Mouse (Mus musculus): ENCODE measurements around the gene Tank.

The Tank gene

DNA sequence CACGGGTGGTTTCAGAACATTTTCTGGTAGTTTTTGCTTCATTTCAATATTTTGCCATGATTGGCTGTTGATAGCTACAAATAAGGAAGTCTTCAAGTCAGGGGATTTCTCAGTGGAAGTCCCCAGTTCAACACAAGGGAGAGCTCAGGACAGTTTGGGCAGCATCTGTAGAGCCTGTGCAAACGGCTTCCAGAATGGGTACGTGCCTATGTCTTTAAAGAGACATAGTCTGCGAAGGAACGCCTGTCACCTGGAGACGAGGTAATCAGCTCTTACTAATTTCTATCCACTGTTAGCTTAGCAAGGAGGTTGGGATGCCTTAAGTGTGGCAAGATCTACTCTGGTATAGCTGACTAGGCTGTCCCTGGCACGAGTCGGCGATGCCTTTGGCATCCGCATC is at the start of gene Tank:
TSS of gene Tank (plus strand) at position 153 of the 400 bp plus-strand sequence.
- ATAC-seq (ENCODE audit: insufficient number of reproducible peaks, low FRiP score, low TSS enrichment), result no peak

DNA sequence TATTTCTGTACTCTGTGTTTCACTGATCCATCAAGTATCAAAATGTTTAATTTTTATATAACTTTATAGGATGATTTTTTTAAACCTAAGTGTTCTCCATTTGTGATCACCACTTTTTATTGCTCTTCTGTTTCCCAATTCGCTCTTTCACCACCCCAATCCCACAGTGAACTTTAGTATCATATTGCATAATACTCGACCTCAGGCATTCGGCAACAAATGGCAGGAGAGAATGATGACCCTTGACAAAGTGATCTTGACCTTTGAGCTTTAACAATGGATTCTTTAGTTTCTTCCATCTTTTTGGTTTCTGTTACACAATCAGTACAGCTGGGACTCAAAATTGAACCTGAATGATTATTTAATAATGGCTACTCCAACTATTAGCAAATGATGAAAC is 46.1 kb upstream of the Tank start:
- ATAC-seq (ENCODE audit: insufficient number of reproducible peaks, low FRiP score, low TSS enrichment), result no peak

DNA sequence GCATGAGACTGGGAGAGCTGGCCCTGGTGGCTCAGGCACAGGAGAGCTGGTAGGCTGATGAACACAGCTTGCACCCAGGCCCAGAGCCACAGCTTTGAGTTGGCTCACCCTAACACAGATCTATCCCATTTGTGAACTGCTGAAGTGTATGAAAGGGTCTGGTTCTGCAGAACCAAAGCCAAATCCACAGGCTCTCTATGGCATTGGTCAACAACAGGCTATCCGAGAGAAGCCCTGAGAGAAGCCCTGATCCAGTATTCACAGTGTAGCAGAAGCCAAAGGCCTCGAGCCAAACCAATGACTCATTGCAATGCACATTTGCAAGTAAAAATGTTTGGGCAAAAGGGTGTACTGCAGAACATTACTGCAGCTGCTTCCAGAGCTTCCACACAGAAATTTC is 45.3 kb upstream of the Tank start:
- ATAC-seq (ENCODE audit: insufficient number of reproducible peaks, low FRiP score, low TSS enrichment), result peak; percentile 84

DNA sequence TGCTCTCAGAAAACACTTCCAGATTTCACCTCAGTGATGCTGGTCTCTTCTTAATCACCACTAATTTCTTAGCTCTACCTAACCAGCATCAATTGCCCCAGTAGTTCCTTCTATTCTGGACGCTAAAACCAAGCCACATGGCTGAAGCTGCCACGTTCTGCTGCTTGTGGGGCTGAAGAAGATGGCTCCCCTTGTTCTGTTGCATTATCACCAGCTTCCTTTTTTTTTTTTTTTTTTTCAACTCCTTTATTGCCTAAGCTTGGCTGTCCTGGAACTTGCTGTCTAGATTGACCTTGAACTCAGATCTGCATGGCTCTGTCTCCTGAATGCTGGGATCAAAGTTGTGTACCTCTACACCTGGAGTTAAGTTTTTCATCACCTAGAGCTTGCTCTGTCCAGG is 41.5 kb upstream of the Tank start:
- ATAC-seq (ENCODE audit: insufficient number of reproducible peaks, low FRiP score, low TSS enrichment), result no peak

GRCm38 (mm10) chr2:61539378-61539777 is 39.0 kb upstream of the Tank start:
- no peak for ATAC-seq (ENCODE audit: insufficient number of reproducible peaks, low FRiP score, low TSS enrichment)

DNA sequence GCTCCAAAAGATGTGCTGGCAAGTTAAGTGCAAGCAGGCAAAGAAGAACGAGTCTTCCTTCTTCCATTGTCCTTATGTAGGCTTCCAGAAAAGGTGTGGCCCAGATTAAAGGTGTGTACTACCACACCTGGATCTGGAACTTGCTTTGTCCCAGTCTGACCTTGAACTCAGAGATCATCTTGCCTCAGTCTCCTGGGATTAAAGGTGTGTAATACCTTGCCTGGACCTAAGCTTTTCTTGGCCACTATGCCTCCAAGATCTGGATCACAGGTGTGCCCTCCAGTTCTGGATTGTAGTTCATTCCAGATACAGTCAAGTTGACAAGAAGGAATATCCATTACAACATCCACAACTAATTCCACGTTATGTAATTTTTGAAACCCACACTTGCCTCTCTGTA is 36.0 kb upstream of the Tank start:
- ATAC-seq (ENCODE audit: insufficient number of reproducible peaks, low FRiP score, low TSS enrichment), result no peak

DNA sequence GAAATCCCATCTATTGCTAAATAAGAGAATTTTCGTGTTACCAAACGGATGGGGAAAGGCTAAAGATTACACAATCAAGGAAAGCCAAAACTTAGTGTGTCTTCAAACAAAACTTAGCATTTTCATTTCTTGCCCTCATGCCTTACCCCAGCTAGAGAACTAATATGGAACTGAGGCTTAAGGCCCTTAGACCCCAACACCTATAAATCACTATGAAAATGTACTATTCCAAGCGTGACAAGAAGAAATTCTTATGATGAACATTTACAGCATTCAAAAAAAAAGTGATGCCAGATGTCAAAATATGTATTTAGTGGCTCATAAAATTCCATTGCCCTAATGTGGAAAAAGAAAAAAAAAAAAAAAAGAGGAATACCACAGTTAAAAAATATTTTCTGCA is 32.7 kb upstream of the Tank start:
- ATAC-seq (ENCODE audit: insufficient number of reproducible peaks, low FRiP score, low TSS enrichment), result no peak

DNA sequence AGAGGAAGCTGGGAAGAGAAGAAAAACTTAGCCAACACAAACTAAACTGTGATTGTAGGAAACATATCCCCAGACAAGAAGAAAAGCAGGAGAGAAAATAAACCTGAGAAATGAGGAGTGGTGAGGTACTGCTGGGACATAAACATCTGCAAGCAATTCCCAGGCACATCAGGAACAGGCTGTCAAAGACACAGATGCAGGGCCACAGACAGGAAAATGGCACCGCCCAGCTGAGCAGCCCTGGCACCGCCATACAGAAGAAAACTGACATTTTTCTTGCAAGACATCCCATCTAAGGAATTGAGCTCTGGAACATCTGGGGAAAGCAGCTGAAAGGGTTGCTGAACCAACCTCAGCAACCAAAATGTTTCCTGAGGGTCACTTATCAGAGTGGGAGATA is 30.4 kb upstream of the Tank start:
- ATAC-seq (ENCODE audit: insufficient number of reproducible peaks, low FRiP score, low TSS enrichment), result no peak

DNA sequence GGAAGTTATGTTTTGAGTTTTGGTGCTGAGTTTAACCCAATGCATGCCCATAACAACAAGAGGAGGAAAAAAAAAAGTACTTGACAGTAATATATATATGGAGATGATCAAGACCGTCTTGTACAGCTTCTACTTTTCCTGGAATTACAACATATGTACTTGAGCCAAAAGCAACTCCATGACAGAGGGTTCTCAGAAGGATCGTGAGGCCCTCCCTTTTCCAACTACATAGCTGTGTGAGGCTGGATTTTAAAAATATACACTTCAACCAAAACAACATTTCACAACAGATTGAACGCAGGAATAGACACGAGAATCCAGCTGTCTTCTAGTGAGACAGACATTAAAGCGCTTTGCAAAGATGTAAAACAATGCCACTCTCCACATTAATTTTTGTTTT is 26.7 kb upstream of the Tank start:
- no peak for ATAC-seq (ENCODE audit: insufficient number of reproducible peaks, low FRiP score, low TSS enrichment)

DNA sequence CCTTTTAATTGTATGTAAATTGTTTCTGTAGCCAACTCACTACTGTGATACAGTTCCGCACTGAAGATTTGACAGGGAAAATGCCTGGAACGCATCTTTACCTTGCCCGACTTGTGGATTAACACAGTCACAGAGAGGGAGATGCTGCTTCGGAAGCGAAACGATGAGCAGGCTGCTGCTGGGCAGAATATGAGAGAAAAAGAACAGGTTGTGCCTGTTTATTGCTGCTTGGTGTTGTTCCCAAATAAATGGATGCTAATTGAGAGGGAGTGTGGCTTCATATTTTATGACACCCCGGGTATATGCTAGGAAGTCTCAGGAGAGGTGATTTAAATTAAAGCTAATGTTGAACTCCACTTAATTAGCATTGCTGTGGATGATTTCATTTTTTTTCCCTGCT is 23.0 kb upstream of the Tank start:
- ATAC-seq (ENCODE audit: insufficient number of reproducible peaks, low FRiP score, low TSS enrichment), result no peak

GRCm38 (mm10) chr2:61555825-61556224 is 22.6 kb upstream of the Tank start:
- ATAC-seq (ENCODE audit: insufficient number of reproducible peaks, low FRiP score, low TSS enrichment), result no peak

- ATAC-seq (ENCODE audit: insufficient number of reproducible peaks, low FRiP score, low TSS enrichment), result no peak
Observed at GRCm38 (mm10) chr2:61556639-61557038, 21.7 kb upstream of the Tank start.

DNA sequence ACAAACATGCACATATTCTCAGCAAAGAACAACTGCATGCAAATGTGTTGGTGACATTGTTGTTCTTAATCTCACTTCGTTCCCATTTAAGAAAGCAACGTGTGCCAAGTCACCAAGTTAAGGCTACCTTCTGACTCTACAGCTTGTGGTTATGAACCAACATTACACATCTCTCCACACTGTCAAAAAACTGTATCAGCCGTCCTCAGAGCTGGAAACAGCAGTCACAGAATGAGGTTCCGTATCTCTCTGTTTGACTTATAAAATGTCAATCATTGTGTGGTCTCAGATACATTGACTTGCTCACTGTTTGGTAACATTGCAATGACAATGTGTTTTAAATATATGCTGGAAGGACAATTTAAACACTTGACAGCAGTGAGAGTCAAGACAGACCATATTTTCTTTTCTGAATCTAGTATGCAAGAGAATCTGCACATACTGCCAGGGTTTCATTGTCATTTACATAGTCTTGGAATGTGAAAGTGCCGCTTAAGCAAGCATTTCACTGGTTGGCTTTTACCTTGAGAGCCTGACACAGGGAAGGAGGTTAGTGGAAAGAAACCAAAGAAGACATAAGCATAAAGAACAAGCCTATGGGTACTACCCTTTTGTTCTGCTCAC is 20.4 kb upstream of the Tank start:
- no peak for ATAC-seq (ENCODE audit: insufficient number of reproducible peaks, low FRiP score, low TSS enrichment)

- no peak for ATAC-seq (ENCODE audit: insufficient number of reproducible peaks, low FRiP score, low TSS enrichment)
Observed at GRCm38 (mm10) chr2:61561058-61561457, 17.3 kb upstream of the Tank start.

DNA sequence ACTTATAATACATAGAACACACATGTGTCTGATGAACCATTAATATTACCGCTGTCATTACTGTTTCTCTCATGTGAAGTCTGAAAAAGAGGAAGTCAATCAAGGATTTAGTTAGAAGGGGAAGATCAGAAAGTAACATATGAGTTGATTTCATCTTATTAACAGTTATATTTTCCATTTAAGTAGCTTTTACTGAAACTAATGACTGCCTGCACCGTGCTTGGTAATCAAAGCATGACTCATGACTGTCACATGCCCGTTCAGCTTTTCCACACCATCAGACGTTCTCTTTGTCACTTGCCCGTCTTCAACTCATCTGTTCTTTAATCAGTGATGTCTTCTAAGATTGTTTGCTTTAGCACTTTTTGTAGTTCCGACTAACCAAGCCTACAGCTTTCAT is 15.2 kb upstream of the Tank start:
- ATAC-seq (ENCODE audit: insufficient number of reproducible peaks, low FRiP score, low TSS enrichment), result no peak

GRCm38 (mm10) chr2:61567045-61567783 is 11.2 kb upstream of the Tank start:
- ATAC-seq (ENCODE audit: insufficient number of reproducible peaks, low FRiP score, low TSS enrichment), result no peak

- no peak for ATAC-seq (ENCODE audit: insufficient number of reproducible peaks, low FRiP score, low TSS enrichment)
Observed at GRCm38 (mm10) chr2:61569181-61569580, 9.2 kb upstream of the Tank start.

- ATAC-seq (ENCODE audit: insufficient number of reproducible peaks, low FRiP score, low TSS enrichment), result no peak
Observed at GRCm38 (mm10) chr2:61571343-61571955, 6.9 kb upstream of the Tank start.

DNA sequence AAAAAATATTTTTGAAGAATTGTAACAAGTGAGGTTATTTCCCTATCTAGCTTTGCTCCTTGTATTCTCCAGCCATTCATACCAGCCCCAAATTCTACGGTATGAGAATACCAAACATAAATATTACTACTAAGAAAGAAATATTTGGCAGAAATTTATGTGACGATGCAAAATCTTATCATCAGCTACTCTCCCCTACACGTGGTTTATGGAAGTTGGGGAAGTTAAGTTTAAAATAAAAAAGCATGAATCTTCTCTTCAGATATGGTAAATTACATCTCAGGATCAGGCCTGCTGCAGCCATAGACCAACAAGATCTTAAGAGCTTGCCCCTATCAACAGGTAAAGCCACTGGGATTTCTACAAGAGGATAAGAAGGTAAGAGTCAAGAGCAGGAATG is 1.9 kb upstream of the Tank start:
- no peak for ATAC-seq (ENCODE audit: insufficient number of reproducible peaks, low FRiP score, low TSS enrichment)

- ATAC-seq (ENCODE audit: insufficient number of reproducible peaks, low FRiP score, low TSS enrichment), result no peak
Observed at GRCm38 (mm10) chr2:61576928-61577695, 1.3 kb upstream of the Tank start.

DNA sequence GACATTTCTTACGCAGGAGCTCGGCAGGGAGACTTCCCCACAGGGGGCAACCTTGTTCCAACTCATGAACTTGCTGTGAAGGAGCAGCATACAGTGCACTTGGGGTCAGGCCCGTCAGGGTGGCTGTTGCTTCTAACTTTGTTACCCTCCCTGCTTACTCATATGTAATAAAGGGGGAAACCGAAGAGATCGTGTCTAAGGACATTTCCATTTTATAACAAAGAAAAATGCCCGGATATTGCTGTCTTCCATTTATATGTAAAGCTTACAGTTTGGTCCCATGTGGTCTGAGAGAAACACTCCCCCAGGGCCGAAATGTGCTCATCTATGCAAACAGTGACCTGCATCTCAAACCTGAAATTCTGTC is 706 bp upstream of the Tank start:
- no peak for ATAC-seq (ENCODE audit: insufficient number of reproducible peaks, low FRiP score, low TSS enrichment)

All from cerebellum, adult (tissue).